Mouse (Mus musculus) midbrain, embryonic 10.5 days (tissue): ENCODE measurements at regions not wholly inside any gene's neighbourhood (a gene's known extent, or its start where the extent isn't known, plus 50 kb on each side); places are given as distances from the start of the nearest gene placed in this dataset.

Experiments used
- DNase-seq: peaks from one replicate; pipeline ENCODE4 v3.0.0-alpha.2; 2017; ENCODE audit warnings: low spot score
- H3K27ac ChIP-seq: fragments of 300-500 bp; sonication (generic); replicated peaks from 2 replicates; pipeline ENCODE4 v1.5.1; 2016; ENCODE audit warnings: mild to moderate bottlenecking
- H3K27me3 ChIP-seq: fragments of 300-500 bp; sonication (generic); 2 replicates; pipeline ENCODE4 v1.6.1; 2016; ENCODE audit warnings: low read depth, mild to moderate bottlenecking; ENCODE audit not compliant: poor library complexity, severe bottlenecking
- H3K36me3 ChIP-seq: fragments of 300-500 bp; sonication (generic); 2 replicates; pipeline ENCODE4 v1.6.1; 2016; ENCODE audit warnings: mild to moderate bottlenecking, moderate library complexity
- H3K4me1 ChIP-seq: fragments of 300-500 bp; sonication (generic); 2 replicates; pipeline ENCODE4 v1.6.1; 2016
- H3K4me3 ChIP-seq: fragments of 300-500 bp; sonication (generic); 2 replicates; pipeline ENCODE4 v1.5.1; 2016; ENCODE audit warnings: mild to moderate bottlenecking, moderate library complexity
- H3K9me3 ChIP-seq: fragments of 300-500 bp; sonication (generic); replicated peaks from 2 replicates; pipeline ENCODE4 v1.6.1; 2016; ENCODE audit warnings: mild to moderate bottlenecking
- WGBS: fragments of 180-500 bp; shearing (Covaris S2); methylation state at CpG from one replicate; pipeline ENCODE4 v1.1.7; 2016; 5-methylcytosine and 5-hydroxymethylcytosine counted together

DNA sequence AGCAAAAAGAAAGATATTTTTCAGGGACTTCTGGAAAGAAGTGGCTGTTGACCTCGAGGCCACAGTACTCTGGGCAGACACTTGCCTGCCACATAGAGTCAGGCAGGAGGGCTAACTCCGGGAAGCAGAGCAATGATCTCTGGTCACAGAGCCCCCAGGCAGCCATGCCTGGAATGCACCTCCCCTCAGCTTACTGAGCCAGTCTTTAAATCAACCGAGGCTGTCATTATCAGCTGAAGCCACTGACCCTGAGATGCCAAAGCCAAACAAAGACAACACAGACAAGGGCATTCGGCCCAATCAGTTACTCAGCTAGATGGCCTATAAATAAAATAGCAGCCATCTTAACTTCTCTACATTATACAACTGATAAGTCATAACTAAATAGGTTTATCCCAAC, 52.2 kb upstream of the Foxo6 start:
- Histone ChIP-seq H3K27ac (0 out of 2 replicates have a peak overlapping the region, but pooled peaks have one; percentile 13), H3K4me3 (no peak overlapping the region), H3K9me3 (no peaks in the 10 kb centered on the region), H3K27me3 (0 out of 2 replicates have a peak, but pooled peaks cover 3% of the 10 kb centered on the region), H3K4me1 (peaks cover 7% of the 10 kb centered on the region), H3K36me3 (no peaks in the 10 kb centered on the region)
- WGBS = 31% methylated on average over 4 of the region's 4 CpGs
- no peak for DNase-seq

DNA sequence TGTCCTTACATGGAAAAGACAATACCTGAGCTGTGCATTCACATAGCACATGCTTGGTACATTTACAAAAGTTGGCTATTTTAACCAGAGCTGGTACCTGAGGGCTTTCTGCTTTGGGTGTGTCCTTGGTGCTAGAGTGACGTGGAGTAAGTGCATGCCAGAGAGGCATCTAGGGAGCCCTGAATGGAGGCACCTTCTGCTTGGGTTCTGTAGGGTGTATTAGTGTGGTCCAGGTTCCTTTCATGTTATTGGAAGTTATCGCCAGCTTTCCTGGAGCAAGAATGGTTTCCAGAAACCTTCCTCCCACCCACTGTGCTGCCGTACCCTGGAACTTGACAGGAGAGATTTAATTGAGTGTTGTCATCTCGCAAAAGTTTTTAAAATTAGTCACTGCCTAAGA, 53.5 kb upstream of the Foxo6 start:
- H3K27ac ChIP-seq = no peak overlapping the region
- peaks cover 7% of the 10 kb centered on the region for H3K4me1 ChIP-seq
- no peak overlapping the region for H3K4me3 ChIP-seq
- H3K27me3 ChIP-seq = 0 out of 2 replicates have a peak, but pooled peaks cover 3% of the 10 kb centered on the region
- 86% methylated on average over 4 of the region's 4 CpGs for WGBS
- no peak for DNase-seq
- no peaks in the 10 kb centered on the region for H3K9me3 ChIP-seq
- H3K36me3 ChIP-seq = no peaks in the 10 kb centered on the region

DNA sequence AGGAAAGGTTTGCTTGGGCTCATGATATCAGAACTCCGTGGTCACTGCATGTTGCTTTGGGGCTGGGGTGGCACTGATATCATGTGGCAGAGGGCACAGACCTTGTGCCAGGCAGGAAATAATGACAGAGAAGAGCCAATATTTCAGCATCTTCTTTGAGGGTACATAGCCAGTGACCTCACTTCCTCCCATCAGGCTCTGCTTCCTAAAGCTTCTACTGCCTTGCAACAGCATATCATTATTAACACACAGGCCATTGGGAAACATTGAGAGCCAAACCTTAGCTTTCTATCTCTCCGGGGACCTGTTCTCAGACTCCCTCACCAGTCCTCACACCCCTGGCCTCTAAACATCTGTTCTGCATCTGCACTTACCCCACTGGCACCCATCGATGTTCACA, 54.8 kb upstream of the Foxo6 start:
- H3K9me3 ChIP-seq = no peaks in the 10 kb centered on the region
- peaks cover 7% of the 10 kb centered on the region for H3K4me1 ChIP-seq
- H3K36me3 ChIP-seq = no peaks in the 10 kb centered on the region
- no peak overlapping the region for H3K27ac ChIP-seq
- 72% methylated on average over 3 of the region's 3 CpGs for WGBS
- H3K4me3 ChIP-seq = no peak overlapping the region
- 0 out of 2 replicates have a peak, but pooled peaks cover 3% of the 10 kb centered on the region for H3K27me3 ChIP-seq
- DNase-seq = no peak

- Histone ChIP-seq H3K4me1 (peaks cover 7% of the 10 kb centered on the region), H3K4me3 (no peak overlapping the region), H3K27me3 (0 out of 2 replicates have a peak, but pooled peaks cover 3% of the 10 kb centered on the region), H3K27ac (no peak overlapping the region), H3K36me3 (no peaks in the 10 kb centered on the region), H3K9me3 (no peaks in the 10 kb centered on the region)
- WGBS = 81% methylated on average over 1 of the region's 1 CpGs
- no peak for DNase-seq
Measured at GRCm38 (mm10) chr4:120342658-120343057, 55.5 kb upstream of the Foxo6 start.

- H3K27ac ChIP-seq = no peak overlapping the region
- DNase-seq = no peak
- WGBS = 89% methylated on average over 7 of the region's 7 CpGs
Measured at GRCm38 (mm10) chr4:120345676-120346465, 58.7 kb upstream of the Foxo6 start.

GRCm38 (mm10) chr4:120349841-120350240, 55.2 kb upstream of the Scmh1 start:
- Histone ChIP-seq H3K9me3 (no peaks in the 10 kb centered on the region), H3K4me1 (no peaks in the 10 kb centered on the region), H3K27ac (no peak overlapping the region), H3K36me3 (no peaks in the 10 kb centered on the region), H3K27me3 (no peaks in the 10 kb centered on the region), H3K4me3 (no peak overlapping the region)
- DNase-seq = no peak
- WGBS = 91% methylated on average over 4 of the region's 4 CpGs

More at GRCm38 (mm10) chr4:120345676-120346465, 58.7 kb upstream of the Foxo6 start:
- no peaks in the 10 kb centered on the region for H3K27me3 ChIP-seq
- H3K36me3 ChIP-seq = no peaks in the 10 kb centered on the region
- H3K4me3 ChIP-seq = no peak overlapping the region
- no peaks in the 10 kb centered on the region; the same call in 1 of the 2 replicates for H3K4me1 ChIP-seq
- no peaks in the 10 kb centered on the region for H3K9me3 ChIP-seq

DNA sequence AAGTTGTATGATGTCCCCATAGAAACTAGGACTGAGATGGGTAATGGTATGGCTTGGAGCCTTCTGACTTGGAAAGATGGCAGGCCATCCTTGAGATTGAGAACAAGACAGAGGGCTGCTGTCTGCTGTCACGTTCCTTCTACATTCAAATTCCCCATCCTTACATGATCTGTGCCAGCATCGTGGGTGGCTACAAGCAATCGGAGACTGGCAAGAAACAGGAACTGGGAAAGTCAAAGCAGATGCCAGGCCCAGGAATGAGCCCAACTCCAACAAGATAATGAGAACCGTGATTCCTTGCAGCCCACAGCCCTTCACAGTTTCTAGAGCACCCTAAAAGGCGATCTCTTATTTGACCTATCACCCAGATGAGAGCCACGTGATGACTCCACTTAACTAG, 51.3 kb upstream of the Scmh1 start:
- Histone ChIP-seq H3K27ac (no peak overlapping the region), H3K36me3 (no peaks in the 10 kb centered on the region), H3K4me3 (no peak overlapping the region), H3K4me1 (no peaks in the 10 kb centered on the region), H3K27me3 (no peaks in the 10 kb centered on the region), H3K9me3 (no peaks in the 10 kb centered on the region)
- DNase-seq = no peak
- WGBS = 89% methylated on average over 6 of the region's 6 CpGs
